Mouse (Mus musculus) forelimb bud, embryonic 11.5 days (tissue): ENCODE measurements at regions not wholly inside any gene's neighbourhood (a gene's known extent, or its start where the extent isn't known, plus 50 kb on each side); places are given as distances from the start of the nearest gene placed in this dataset.
"Not testable (repeated sequence)": the region's sequence is repeated elsewhere in the genome, so short reads cannot be mapped to it uniquely, and the experiment has no call there.

ENCODE experiments used
- DNase-seq: peaks from one replicate; pipeline ENCODE4 v3.0.0-alpha.2; 2012; ENCODE audit warnings: low read depth, low spot score

- DNase-seq, result no peak
Observed at GRCm38 (mm10) chr11:71285193-71285592, 54.7 kb upstream of the Nlrp1b start.

GRCm38 (mm10) chr11:71288243-71288642 lies 57.7 kb upstream of the Nlrp1b start:
- not testable (repeated sequence) for DNase-seq

GRCm38 (mm10) chr11:71289490-71289889 lies 59.0 kb upstream of the Nlrp1b start:
- DNase-seq, result no peak

- DNase-seq, result no peak
Observed at GRCm38 (mm10) chr11:71299479-71299878, 68.9 kb upstream of the Nlrp1b start.

GRCm38 (mm10) chr11:71323439-71323838 lies 92.9 kb upstream of the Nlrp1b start:
- no peak for DNase-seq

- no peak for DNase-seq
Observed at GRCm38 (mm10) chr11:71337428-71337827, 106.9 kb upstream of the Nlrp1b start.

GRCm38 (mm10) chr11:71346024-71346423 lies 115.5 kb upstream of the Nlrp1b start:
- no peak for DNase-seq

- no peak for DNase-seq
Observed at GRCm38 (mm10) chr11:71357089-71357488, 126.6 kb upstream of the Nlrp1b start.

GRCm38 (mm10) chr11:71360856-71361255 lies 130.3 kb upstream of the Nlrp1b start:
- no peak for DNase-seq

- DNase-seq, result no peak
Observed at GRCm38 (mm10) chr11:71371871-71372270, 141.3 kb upstream of the Nlrp1b start.

GRCm38 (mm10) chr11:71375132-71375531 lies 144.6 kb upstream of the Nlrp1b start:
- DNase-seq, result no peak

GRCm38 (mm10) chr11:71388411-71388810 lies 157.9 kb upstream of the Nlrp1b start:
- no peak for DNase-seq

GRCm38 (mm10) chr11:71389659-71390058 lies 159.1 kb upstream of the Nlrp1b start:
- peak; percentile 71 for DNase-seq

GRCm38 (mm10) chr11:71390151-71390550 lies 159.6 kb upstream of the Nlrp1b start:
- no peak for DNase-seq

GRCm38 (mm10) chr11:71390616-71391015 lies 160.1 kb upstream of the Nlrp1b start:
- DNase-seq, result no peak

GRCm38 (mm10) chr11:71393406-71393805 lies 162.9 kb upstream of the Nlrp1b start:
- DNase-seq, result no peak

GRCm38 (mm10) chr11:71395023-71395422 lies 164.5 kb upstream of the Nlrp1b start:
- no peak for DNase-seq

- no peak for DNase-seq
Observed at GRCm38 (mm10) chr11:71395631-71396030, 165.1 kb upstream of the Nlrp1b start.

- DNase-seq, result no peak
Observed at GRCm38 (mm10) chr11:71400351-71400750, 169.8 kb upstream of the Nlrp1b start.

- DNase-seq, result no peak
Observed at GRCm38 (mm10) chr11:71401411-71402276, 171.1 kb upstream of the Nlrp1b start.

- no peak for DNase-seq
Observed at GRCm38 (mm10) chr11:71404361-71404760, 173.8 kb upstream of the Nlrp1b start.

- DNase-seq, result no peak
Observed at GRCm38 (mm10) chr11:71407043-71407442, 176.5 kb upstream of the Nlrp1b start.

- no peak for DNase-seq
Observed at GRCm38 (mm10) chr11:71409211-71409765, 178.8 kb upstream of the Nlrp1b start.
